Mouse (Mus musculus): Measurements from ENCODE around the gene Dnajb3.

The Dnajb3 gene

GRCm38 (mm10) chr1:88215466-88216380, 10.1 kb upstream of the Dnajb3 start:
- peak; percentile 15 for DNase-seq (ENCODE audit: low read depth, low spot score)
- Histone ChIP-seq H3K27me3 (ENCODE audit: control insufficient read depth, insufficient read depth, low read length, poor library complexity, severe bottlenecking) (no peaks in the 10 kb centered on the region), H3K36me3 (ENCODE audit: control insufficient read depth, insufficient read depth, low read length, poor library complexity, severe bottlenecking) (no peaks in the 10 kb centered on the region)

DNA sequence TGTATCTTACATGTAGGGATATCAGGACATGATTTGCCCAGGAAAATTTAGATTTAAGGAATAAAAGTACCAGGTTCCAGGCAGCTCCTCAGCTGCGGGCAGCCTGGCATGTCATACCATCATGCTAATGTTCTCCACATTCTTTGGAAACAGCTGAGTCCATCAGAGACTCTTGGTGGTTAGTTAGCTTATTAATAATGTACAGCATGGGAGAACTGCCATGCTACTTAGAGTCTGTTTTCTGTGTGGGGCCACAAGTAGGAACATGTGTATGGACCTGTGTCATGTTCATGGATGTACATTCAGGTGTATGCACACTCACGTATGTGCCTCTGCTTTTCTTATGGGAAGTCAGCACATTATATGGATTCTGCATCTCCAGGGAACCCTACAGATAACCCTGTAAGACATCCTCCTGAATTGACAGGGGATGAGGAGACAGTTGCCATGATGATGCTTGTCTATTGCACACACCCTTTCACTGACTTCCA, 8.9 kb upstream of the Dnajb3 start:
- peak; percentile 20 for DNase-seq (ENCODE audit: low read depth, low spot score)
- no peaks in the 10 kb centered on the region for H3K36me3 ChIP-seq (ENCODE audit: control insufficient read depth, insufficient read depth, low read length, poor library complexity, severe bottlenecking)
- no peaks in the 10 kb centered on the region for H3K27me3 ChIP-seq (ENCODE audit: control insufficient read depth, insufficient read depth, low read length, poor library complexity, severe bottlenecking)

DNA sequence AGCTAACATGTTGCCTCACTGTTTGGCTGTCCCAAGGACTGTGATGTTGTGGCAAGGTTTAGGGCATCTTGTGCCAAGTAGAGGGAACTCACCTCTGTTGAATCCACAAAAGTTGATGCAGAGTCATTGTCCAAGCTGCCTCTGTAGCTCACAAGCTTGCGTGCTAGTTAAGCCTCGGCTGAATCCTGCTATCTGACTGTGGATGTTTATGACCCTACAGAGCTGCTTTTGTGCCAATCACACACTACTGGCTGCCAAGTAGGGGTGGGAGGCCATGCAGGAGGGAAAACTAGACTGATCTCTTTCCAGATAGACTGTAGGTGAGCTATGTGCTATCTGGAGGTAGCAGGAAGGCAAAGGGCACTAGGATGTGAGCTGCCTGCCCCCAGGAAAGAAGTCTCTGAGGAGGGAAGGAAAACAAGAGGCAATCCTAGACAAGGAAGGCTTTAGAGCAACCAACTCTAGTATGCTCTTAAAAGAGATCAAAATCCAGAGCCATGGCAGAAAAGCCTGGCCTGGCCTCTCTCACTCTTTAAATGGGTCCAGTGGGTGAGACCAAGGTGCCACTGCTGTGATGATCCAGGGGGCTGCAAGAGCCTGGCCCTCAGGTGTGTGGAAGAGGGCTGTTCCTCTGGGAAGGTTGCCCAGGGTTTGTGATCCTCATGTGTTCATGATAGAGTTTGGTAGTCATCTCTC, 8.3 kb upstream of the Dnajb3 start:
- H3K27me3 ChIP-seq (ENCODE audit: control insufficient read depth, insufficient read depth, low read length, poor library complexity, severe bottlenecking) = no peaks in the 10 kb centered on the region
- DNase-seq (ENCODE audit: low read depth, low spot score) = peak; percentile 22
- no peaks in the 10 kb centered on the region for H3K36me3 ChIP-seq (ENCODE audit: control insufficient read depth, insufficient read depth, low read length, poor library complexity, severe bottlenecking)

GRCm38 (mm10) chr1:88213061-88213460, 7.5 kb upstream of the Dnajb3 start:
- H3K27me3 ChIP-seq (ENCODE audit: control insufficient read depth, insufficient read depth, low read length, poor library complexity, severe bottlenecking) = no peaks in the 10 kb centered on the region
- DNase-seq (ENCODE audit: low read depth, low spot score) = no peak
- H3K36me3 ChIP-seq (ENCODE audit: control insufficient read depth, insufficient read depth, low read length, poor library complexity, severe bottlenecking) = no peaks in the 10 kb centered on the region

GRCm38 (mm10) chr1:88212341-88213045, 6.9 kb upstream of the Dnajb3 start:
- DNase-seq (ENCODE audit: low read depth, low spot score) = peak; percentile 18
- Histone ChIP-seq H3K27me3 (ENCODE audit: control insufficient read depth, insufficient read depth, low read length, poor library complexity, severe bottlenecking) (no peaks in the 10 kb centered on the region), H3K36me3 (ENCODE audit: control insufficient read depth, insufficient read depth, low read length, poor library complexity, severe bottlenecking) (no peaks in the 10 kb centered on the region)

DNA sequence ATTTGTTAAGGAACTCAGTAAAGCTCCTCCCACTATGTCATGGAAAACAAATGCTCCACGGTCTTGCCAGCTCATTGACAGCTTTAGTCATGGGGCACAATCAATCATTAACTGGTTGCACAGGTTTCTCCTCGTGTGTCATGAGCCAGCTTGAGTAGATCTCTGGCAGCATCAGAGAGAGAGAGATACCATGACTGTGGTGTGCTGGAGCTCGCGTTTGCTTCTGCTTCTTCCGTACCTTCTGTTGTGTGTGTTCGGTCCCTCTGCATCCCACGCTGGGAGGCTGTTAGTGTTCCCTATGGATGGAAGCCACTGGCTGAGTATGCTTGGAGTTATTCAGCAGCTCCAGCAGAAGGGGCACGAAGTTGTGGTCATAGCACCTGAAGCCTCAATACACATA, 6.2 kb upstream of the Dnajb3 start, which contains the start of gene Ugt1a1:
Gene Ugt1a1 (plus strand): TSS at position 148 of the 400 bp plus-strand sequence.
- peak; percentile 16 for DNase-seq (ENCODE audit: low read depth, low spot score)
- Histone ChIP-seq H3K27me3 (ENCODE audit: control insufficient read depth, insufficient read depth, low read length, poor library complexity, severe bottlenecking) (no peaks in the 10 kb centered on the region), H3K36me3 (ENCODE audit: control insufficient read depth, insufficient read depth, low read length, poor library complexity, severe bottlenecking) (no peaks in the 10 kb centered on the region)

GRCm38 (mm10) chr1:88206843-88207479, 1.4 kb upstream of the Dnajb3 start:
- DNase-seq (ENCODE audit: low read depth, low spot score) = no peak
- Histone ChIP-seq H3K27me3 (ENCODE audit: control insufficient read depth, insufficient read depth, low read length, poor library complexity, severe bottlenecking) (no peaks in the 10 kb centered on the region), H3K36me3 (ENCODE audit: control insufficient read depth, insufficient read depth, low read length, poor library complexity, severe bottlenecking) (no peaks in the 10 kb centered on the region)

- DNase-seq (ENCODE audit: low read depth, low spot score) = no peak
These were observed 5.1 kb downstream of the Dnajb3 start, which contains the start of gene Ugt1a2 for GRCm38 (mm10) chr1:88200456-88200855. Gene Ugt1a2, plus strand, starts transcription at chr1:88200601.

DNA sequence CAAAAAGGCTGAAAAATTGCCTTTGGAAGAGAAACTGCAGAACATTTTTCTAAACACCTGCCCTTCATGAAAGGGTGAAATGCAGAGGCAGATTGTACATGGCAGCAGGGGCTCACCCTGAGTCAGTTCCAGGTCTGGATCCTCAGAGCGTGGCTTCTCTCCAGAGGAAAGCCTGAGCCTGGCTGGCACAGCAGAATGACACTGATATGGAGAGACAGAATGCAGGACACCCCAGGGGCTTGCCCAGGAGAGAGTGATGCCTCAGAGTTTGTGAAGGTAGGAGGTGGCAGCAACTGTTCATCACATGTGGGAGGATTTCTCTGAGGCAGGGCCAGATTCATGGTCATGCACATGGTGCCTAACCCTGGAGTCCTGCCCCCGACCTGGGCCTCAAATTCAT, 5.6 kb downstream of the Dnajb3 start:
- Histone ChIP-seq H3K36me3 (ENCODE audit: control insufficient read depth, insufficient read depth, low read length, poor library complexity, severe bottlenecking) (no peaks in the 10 kb centered on the region), H3K27me3 (ENCODE audit: control insufficient read depth, insufficient read depth, low read length, poor library complexity, severe bottlenecking) (no peaks in the 10 kb centered on the region)
- DNase-seq (ENCODE audit: low read depth, low spot score) = no peak

More at GRCm38 (mm10) chr1:88200456-88200855, 5.1 kb downstream of the Dnajb3 start, which contains the start of gene Ugt1a2:
- H3K36me3 ChIP-seq (ENCODE audit: control insufficient read depth, insufficient read depth, low read length, poor library complexity, severe bottlenecking) = no peaks in the 10 kb centered on the region
- no peaks in the 10 kb centered on the region for H3K27me3 ChIP-seq (ENCODE audit: control insufficient read depth, insufficient read depth, low read length, poor library complexity, severe bottlenecking)

DNA sequence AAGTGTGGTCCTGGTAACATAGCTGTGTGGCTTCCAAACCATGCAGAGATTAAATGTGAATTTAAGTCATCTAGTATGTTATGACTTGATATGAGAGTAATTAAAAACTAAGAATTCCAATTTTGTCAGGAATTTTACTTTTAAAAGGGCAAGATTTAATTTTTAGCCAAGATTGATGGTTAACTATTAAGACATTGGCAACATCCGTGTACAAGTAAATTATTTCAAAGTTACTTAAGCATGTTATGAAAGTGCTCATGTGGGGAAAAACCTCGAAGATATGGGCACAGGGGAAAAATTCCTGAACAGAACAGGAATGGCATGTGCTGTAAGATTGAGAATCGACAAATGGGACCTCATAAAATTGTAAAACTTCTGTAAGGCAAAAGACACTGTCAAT, 8.1 kb downstream of the Dnajb3 start:
- H3K36me3 ChIP-seq (ENCODE audit: control insufficient read depth, insufficient read depth, low read length, poor library complexity, severe bottlenecking) = no peaks in the 10 kb centered on the region
- no peaks in the 10 kb centered on the region for H3K27me3 ChIP-seq (ENCODE audit: control insufficient read depth, insufficient read depth, low read length, poor library complexity, severe bottlenecking)
- no peak for DNase-seq (ENCODE audit: low read depth, low spot score)

- no peaks in the 10 kb centered on the region for H3K36me3 ChIP-seq (ENCODE audit: control insufficient read depth, insufficient read depth, low read length, poor library complexity, severe bottlenecking)
- no peaks in the 10 kb centered on the region for H3K27me3 ChIP-seq (ENCODE audit: control insufficient read depth, insufficient read depth, low read length, poor library complexity, severe bottlenecking)
- DNase-seq (ENCODE audit: low read depth, low spot score) = no peak
These were observed 9.9 kb downstream of the Dnajb3 start for GRCm38 (mm10) chr1:88195687-88196086.

DNA sequence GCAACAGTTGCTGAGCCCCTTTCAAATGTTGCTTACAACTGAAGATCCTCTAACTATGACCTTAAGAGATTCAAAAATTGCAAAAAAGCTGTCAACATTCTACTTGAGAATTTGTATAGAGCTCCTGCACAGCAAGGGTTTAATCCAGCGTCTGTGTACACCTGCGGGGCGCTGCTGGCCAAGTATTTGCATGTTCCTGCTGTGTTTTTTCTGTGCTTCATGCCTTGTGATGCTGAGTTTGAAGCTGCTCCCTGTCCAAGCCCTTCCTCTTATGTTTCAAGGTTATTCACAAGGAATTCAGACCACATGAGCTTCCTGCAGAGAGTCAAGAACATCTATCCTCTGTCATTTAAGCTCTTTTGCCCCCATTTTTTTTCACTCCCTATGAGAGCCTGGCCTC, 13.4 kb downstream of the Dnajb3 start:
- no peaks in the 10 kb centered on the region for H3K36me3 ChIP-seq (ENCODE audit: control insufficient read depth, insufficient read depth, low read length, poor library complexity, severe bottlenecking)
- no peak for DNase-seq (ENCODE audit: low read depth, low spot score)
- no peaks in the 10 kb centered on the region for H3K27me3 ChIP-seq (ENCODE audit: control insufficient read depth, insufficient read depth, low read length, poor library complexity, severe bottlenecking)

- DNase-seq (ENCODE audit: low read depth, low spot score) = no peak
- no peaks in the 10 kb centered on the region for H3K27me3 ChIP-seq (ENCODE audit: control insufficient read depth, insufficient read depth, low read length, poor library complexity, severe bottlenecking)
- no peaks in the 10 kb centered on the region for H3K36me3 ChIP-seq (ENCODE audit: control insufficient read depth, insufficient read depth, low read length, poor library complexity, severe bottlenecking)
These were observed 19.2 kb downstream of the Dnajb3 start for GRCm38 (mm10) chr1:88186325-88186935.

DNA sequence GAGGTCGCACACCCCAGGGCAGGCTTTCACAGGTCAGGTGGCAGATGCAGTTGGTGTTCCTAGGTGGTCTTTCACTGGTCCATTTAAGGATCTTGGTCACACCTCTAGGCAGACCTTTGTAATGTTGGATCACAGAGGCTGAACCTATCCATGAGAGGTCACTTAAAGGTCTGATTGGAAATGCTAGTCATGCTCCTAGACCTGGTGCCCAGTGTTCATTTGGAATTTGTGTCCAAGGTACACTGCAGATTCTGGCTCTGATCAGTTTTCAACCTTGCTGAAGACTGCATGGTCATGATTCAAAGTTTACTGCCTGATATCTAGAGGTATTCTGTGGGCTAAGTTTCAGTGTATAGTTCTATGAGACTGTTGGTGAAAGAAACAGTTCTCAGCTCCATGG, 25.9 kb downstream of the Dnajb3 start:
- H3K36me3 ChIP-seq (ENCODE audit: control insufficient read depth, insufficient read depth, low read length, poor library complexity, severe bottlenecking) = no peaks in the 10 kb centered on the region
- DNase-seq (ENCODE audit: low read depth, low spot score) = no peak
- no peaks in the 10 kb centered on the region for H3K27me3 ChIP-seq (ENCODE audit: control insufficient read depth, insufficient read depth, low read length, poor library complexity, severe bottlenecking)

Data from splenic B cell, adult 2 months (primary cell).